Mouse (Mus musculus) B cell, adult (primary cell): ENCODE data around the gene Got1. TPM values are rescaled to one million over a fixed set of nuclear protein-coding genes. Genes with fewer than 3 reads are reported as not detected.

Source experiments
- total RNA-seq: library from RNA; stranded (reverse); gene quantifications from 4 replicates; pipeline ENCODE4 v1.2.4, GENCODE M21; 2023; ENCODE audit not compliant: inconsistent age

The Got1 gene
- 85.2 to 92.4 TPM (median 86.7 TPM) in 4 replicates for total RNA-seq

DNA sequence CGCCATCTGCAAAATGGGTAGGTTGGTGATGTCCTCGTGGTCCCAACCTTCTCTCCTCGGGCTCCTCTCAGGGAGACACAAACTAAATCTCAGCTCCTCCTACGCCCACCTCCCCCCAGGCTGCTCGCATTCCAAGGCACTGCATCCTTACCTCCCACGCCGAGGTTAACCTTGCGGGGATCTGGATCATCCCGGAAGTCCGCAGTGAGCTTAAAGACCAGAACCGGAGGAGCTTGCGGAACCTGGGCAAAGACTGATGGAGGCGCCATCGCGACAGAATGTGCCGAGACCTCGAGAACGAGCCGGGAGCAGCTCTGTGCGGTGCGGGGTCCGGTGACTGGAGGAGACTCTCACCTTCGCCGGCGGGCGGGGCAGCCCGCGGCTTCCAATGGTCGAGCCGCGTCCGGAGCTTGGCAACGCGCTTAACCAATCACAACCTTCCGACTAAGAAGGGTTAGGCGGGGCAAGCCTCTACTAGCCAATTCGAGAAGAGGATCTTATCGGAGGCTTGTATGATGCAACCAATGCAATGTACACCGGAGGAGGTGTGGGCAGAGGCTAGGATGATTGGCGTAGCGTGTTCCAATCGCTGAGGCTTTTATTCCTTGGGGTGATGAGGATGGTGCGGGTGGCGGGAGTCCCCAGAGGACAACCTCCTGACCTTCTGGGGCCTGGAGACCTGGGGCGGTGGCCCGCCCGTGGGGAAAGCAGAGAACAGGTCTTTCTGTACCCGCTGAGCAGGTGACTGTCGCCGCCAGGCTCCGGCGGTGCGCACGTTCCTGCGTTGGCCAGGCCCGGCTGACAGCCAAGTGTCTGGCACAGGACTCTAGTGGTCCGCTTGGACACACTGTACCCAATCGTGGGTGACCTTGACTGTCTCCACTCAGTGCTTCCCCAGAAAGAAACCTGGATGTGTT is at the start of gene Got1:
TSS of gene Got1 (minus strand) at position 419 of the 917 bp plus-strand sequence.

Other genes starting within 250 kb of the Got1 start
- gene Hpse2, start 136.2 kb downstream of the Got1 start, total RNA-seq, result not detected in 4 replicates
- not detected in 4 replicates for gene Cnnm1, start 84.2 kb downstream of the Got1 start, total RNA-seq
- not detected in 4 replicates for gene Nkx2-3, start 87.7 kb upstream of the Got1 start, total RNA-seq
- gene Slc25a28, start 150.3 kb upstream of the Got1 start, total RNA-seq, result 64.4 to 80.6 TPM (median 75.8 TPM) in 4 replicates
- 19.7 to 23.8 TPM (median 20.6 TPM) in 4 replicates for gene Entpd7, start 165.1 kb upstream of the Got1 start, total RNA-seq
- 15.8 to 17.9 TPM (median 16.6 TPM) in 4 replicates for gene Cutc, start 228.4 kb upstream of the Got1 start, total RNA-seq
- gene Cox15, start 228.4 kb upstream of the Got1 start, total RNA-seq, result 11.7 to 19.1 TPM (median 16.8 TPM) in 4 replicates